Mouse (Mus musculus) megakaryocyte, adult 5-6 weeks (primary cell): Measurements from ENCODE around the gene Osbpl9. TPM values are rescaled to one million over a fixed set of nuclear protein-coding genes. Genes with fewer than 3 reads are reported as not detected.
A peak's percentile ranks its signal among the peaks of the same experiment; 100 is the strongest.

ENCODE experiments used
- ATAC-seq: 2 replicates; pipeline ENCODE4 v1.8.0; 2016; ENCODE audit warnings: mild to moderate bottlenecking, inconsistent platforms; ENCODE audit not compliant: poor library complexity, severe bottlenecking
- total RNA-seq, 2 experiments: library from RNA; stranded (forward) in 1 of 2; stranded (reverse) in 1 of 2; fragments of 153-499, 151-499 nt in 1 of 2; fragments of 221-1000, 200-1000 nt in 1 of 2; gene quantifications; 2 replicates each; pipeline versions ENCODE4 v1.2.3 to v1.2.4; 2015 to 2017

Osbpl9 gene
- total RNA-seq, 2 experiments from 2014 or later = 161 to 217 TPM

DNA sequence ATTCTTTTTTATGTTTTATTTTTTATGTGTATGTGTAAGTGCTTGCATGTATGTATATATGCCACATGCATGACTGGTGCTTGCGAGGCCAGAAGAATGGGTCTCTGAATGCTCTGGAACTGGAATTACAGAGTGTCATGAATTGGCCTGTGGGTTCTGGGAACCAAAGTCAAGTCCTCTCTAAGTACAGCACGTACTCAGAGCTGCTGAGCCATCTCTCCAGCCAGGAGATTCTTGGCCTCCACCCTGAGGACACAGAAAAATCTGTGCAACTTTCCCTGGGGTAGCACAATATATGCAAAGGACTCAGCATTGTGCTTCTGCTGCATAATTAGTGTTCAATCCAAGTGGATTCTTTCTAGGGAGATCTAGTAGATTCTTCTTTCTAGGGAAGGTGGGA is 8.2 kb upstream of the Osbpl9 start:
- ATAC-seq = no peak

DNA sequence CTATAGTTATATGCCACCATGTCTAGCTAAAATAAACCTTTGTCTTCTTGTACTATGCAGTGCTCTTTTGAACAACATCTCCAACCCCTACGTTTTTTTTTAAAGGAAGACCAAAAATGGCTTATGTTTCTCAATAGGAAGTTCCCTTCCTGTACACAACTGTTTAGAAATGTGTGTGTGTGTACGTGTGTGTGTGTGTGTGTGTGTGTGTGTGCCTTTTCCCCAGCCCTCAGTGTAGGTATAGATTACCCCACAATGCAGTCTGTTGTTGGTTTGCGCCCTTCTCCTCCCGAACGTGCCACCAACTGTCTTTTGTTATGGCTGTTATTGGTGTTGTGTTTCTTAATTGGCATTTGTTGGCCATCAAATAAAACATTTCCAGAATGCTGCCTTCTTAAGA is 5.5 kb upstream of the Osbpl9 start:
- ATAC-seq = peak; percentile 87

DNA sequence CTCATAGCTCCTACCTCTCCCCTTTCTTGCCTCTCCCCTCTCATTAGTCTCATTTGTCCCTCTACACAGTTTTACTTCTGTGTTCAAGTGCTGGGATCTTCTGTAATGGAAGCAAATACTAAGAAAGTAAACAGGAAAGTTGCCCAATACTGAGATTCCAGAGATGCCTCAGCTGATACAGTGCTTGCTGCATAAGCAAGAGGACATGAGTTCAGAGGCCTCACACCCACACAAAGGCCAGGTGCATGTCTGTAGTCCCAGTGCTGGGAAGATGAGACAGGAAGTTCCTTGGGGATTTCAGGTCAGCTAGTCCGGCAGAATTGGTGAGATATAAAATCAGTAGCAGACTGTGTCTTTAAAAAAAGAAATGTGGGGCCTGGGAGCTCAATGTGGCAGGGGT is 2.3 kb upstream of the Osbpl9 start:
- ATAC-seq = no peak

DNA sequence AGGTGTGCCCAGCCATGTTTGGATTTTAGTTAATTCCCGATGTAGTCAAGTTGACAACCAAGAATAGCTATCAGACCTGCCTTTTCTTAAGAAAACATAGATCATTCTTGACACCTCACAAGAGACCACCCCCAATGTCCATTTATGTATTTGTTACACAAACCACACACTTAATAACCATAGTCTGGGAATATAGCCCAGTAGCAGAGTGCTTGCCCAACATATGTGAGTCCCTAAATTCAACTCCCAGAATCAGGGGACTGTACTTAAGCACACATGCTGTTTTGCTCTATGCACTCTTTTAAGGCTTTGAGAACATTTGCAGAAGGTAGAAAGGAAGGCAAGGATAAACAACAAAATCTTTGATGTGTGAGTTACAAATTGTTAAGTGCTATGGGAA is 1.9 kb upstream of the Osbpl9 start:
- no peak for ATAC-seq

DNA sequence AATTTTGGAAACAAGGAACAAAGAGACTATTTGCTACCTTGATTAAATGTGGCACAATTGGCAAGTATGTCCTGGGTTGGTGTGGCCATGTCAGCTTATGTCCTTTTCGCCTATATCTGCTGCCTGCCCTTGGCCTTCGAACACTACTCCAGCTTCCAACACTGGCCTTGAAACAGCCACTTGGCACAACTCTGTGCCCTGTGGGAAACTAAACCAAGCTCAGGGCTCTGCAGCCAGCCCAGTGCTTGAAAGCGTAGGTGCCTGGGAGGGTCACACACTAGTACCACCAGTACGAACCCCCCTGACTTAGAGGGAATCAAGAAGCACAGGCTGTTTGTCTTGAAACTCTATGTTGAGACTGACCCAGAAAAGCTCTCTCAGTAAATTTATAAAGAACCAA is 3.0 kb downstream of the Osbpl9 start:
- ATAC-seq = no peak

DNA sequence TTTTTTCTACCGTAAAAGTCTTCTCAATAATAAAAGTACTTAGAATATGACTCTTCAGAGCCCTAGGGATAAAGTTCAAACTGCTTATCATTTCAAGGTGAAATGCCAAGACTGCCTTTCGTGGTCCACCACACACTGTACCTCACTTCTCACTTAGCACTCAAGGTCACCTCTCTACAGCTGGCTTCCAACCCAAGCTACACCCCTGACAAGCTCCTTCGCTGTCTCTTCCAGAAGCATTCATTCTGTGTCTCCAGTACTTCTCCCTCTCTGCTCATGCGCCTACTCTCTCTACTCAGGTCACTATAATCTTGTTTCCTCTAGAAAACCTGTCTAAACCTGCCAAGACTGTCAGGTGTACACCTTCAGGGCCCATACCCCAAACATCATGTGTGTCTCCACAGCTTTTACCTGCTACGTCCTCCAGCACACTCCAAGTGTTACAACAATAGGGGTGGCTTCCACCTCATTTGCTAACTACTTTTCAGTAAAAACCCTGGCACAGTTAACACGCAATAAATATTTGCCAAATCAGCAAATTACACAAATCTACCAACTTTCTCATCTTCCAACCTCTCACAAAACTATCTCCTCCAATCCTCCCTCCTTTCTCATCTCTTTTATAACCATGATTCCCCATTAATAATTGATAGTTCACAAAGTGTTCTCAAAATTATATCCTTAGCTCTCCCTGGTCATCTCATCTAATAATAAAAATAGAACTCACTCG is 6.0 kb downstream of the Osbpl9 start:
- no peak for ATAC-seq

DNA sequence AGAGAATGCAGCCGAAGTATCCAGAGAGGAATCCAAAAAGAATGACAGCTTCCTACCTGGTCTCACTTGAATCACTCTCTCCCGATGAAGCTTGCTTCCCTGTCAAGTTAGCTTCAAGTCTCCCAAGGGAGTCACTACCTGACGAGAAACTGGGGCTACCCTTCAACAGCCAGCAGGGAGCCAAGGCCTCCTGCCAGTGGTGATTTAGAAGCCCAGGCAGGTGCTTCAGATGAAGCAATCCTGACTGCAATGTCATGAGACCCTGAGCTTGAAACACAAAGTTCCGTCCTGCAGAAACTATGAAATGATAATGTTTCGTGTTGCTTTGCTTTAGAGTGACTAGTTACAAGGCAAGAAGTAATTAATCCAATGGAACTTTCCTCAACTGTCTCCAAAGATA is 8.2 kb downstream of the Osbpl9 start:
- no peak for ATAC-seq

DNA sequence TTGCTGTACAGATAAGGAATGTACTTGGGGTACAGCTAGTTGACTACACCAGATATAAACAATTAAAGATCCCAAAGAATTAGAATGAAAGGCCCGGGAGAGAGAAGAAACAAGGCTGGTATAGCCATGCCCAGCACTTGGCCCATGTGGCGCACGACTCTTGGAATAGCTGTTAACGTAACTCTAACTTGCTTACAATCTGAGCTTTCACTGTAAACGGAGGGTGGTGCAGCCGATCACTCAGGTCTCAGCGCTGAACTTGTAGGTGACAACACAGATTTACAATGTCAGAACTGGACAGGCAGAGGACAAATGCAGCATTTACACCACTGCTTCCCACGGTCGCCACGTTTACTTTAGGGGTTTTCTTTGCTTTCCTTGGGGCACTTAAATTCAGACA is 10.5 kb downstream of the Osbpl9 start:
- no peak for ATAC-seq

DNA sequence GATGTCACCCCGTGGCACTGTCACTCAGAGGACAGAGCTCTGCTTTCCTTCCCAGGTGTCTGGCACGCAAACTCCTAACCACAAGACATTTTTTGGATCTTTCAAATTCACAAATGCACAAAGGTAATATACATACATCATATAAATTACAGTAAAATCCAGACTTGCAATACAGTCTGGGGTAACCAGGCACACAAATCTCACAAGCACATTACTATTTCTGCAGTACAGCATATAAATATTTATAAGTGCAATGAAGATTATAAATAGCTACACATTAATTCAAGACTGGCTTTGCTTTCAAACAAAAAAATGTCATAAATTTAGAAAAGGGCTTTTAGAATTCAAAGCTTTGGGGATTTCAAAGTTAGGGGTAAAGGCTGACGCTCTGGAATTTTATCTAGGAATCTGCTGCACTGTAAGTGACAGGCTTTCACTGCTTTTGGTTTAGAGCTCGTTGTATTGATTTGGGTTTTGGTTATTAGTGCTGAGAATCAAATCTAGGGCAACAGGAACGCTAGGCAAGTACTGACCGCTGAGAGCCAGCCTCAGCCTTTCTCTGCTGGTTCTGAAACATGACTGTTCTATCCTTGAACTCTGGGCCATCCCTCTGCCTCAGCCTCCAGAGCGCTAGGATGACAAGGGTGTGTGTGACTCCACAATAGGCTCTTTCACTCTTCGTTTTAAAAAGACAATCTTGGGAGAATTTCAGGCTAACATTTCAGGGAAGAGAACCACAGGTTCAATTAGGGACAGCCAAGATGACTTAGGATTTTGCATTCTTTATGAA is 16.3 kb downstream of the Osbpl9 start:
- ATAC-seq = no peak

DNA sequence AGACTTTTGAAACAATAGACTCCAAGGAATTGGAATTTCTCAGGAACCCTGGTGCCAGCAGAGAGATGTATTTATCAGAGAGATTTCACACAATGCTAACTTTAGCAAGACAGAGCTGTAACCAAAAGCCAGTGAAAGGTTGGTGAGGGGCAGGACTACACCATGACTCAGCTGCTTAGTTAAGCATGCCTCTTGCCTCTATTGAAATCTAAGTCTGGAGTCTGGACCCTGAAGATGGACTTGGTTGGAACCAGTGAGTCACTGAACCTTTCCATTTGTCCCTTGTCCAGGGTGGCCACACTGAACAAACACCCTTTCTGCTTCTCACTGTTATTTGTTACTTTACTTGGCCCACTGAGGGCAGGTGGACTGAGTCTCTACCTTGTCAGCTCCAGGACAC is 26.4 kb downstream of the Osbpl9 start:
- no peak for ATAC-seq

DNA sequence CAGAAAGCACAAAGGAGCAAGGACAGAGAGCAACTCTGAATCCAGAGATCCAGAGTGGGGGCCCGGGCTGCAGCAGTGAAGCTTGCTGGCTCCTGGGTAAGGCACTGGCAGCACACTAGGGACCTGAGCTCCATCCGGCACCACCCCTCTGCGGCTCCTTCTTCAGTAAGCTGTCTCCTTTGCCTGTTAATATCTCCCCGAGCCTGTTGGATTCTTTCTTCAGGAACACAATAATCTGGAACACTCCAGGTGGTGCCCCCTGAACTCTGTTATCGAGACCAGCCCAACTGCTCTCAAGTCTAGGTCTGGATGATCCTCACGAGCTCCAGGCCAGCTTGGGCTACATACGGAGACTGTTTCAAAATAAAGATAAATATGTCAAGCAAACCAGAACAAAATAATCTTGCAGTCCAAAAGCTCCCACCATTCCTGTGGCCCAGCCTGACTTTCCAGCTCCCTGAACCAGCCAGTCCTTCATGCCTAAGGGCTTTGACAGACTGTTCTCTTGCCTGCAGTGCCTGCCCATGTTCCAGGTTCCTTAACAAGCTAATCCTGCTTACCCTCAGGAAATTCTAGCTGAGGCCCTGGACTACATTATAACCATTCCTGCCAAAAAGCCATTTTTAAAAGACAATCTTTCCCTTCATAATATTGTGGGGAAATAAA is 28.2 kb downstream of the Osbpl9 start:
- no peak for ATAC-seq

DNA sequence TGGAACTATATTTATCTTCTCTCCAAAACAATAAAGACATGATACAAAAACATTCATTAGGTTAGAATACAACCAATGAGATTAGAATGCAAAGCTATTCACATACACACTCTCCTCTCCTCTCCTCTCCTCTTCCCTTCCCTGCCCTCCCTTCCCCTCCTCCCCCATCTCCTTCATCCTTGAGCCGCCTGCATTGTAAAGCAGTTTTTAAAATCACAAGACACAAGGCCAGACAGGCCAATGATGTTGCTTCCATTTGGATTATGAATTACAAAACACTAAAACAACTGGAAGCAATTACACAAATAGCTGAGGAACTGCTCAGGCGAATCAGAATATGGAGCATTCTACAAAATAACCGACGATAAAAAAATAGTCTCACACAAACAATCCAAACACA is 28.7 kb downstream of the Osbpl9 start:
- no peak for ATAC-seq

DNA sequence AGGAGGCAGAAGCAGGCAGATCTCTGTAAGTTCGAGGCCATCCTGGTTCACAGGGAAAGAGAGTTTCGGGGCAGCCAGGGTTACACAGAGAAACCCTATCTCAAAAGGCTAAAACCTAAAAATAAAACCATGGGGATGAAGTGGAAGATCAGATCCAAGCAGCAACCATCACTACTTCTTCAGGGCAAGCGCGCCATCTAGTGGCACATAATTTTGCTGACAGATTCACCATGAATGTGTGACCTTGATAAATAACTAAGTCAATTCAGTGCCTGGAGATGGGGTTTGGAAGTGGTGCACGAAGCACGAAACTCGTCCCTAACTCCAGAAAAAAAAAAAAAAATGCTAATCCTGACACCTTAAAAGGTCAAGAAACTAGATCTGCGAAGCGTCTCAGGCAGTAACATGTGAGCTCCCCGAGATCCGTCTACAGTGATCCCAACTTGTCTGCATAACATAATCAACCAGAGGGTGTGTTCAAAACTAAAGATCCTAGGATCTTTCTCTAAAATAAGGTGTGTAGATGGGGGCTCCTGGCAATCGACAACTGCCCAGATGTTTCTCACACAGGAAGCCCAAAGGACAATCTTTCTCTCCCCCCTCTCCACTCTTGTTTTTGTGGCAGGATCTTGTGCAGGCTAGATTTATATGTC is 36.4 kb downstream of the Osbpl9 start:
- peak; percentile 71 for ATAC-seq

DNA sequence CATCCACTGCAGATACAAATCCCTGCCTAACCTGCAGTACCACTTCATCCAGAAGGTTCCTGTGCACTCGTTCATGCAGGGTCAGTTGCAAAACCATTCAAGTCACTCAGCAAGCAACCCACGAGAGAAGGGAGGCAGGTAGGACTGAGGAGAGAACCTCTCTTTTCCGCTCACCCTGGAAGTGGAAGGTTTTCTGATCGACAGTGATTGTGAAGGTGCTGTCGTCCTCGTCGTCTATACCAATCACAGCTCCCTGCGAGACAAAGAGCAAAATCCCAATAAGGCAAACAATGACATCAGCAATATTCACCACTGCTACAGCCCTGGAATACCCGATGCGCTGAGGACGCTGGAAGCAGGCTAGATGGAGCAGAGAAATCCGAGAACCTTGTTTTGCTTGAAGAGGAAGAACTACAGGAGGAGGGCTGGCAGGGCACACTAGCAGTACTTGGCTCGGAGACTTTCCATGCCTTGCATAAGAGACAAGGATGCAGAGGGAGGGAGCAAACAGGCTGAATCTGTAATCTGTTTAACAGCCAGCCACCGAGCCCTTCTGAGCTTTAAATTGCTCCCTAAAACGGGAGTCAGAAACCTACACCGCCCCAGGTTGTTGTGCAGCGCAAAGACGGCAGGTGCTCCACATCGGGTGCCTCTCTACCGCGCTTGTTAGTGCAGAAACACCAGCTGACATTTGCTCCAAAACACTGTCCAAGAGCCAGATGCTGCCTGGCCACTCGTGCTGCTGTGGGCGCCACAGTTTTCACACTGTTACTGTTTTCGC is 45.4 kb downstream of the Osbpl9 start:
- no peak for ATAC-seq

DNA sequence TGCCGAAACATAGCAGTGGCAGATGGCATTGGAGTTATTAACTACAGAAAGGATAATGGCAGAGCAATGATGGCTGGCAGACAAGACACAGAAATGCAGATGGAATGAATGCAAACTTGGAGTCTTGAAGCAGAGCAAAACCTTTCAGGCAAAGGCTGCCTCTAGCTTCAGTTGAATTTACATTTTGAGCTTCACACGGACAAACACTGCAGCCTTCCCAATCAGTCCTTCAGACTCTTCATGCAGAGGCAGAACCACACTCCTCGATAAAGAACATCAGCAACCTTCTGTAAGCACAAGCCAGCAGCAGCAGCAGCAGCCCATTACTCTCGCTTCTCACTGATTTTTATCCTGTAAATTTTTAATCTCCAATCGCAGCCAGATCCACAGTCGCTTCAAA is 46.0 kb downstream of the Osbpl9 start:
- no peak for ATAC-seq

DNA sequence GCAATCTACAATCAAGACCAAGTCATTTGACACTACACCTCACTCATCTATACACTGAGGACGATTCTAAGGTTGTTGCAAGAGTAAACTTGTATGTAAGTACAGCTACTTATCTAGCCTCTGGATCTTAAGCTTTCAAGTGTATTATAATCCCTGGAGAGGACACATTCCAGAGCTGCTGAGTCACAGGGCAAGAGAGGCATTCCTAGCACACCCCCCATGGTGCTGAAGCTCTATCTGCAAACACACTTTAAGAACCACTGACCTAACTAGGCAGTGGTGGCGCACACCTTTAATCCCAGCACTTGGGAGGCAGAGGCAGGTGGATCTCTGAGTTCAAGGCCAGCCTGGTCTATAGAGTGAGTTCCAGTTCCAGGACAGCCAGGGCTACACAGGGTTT is 51.9 kb downstream of the Osbpl9 start:
- no peak for ATAC-seq

DNA sequence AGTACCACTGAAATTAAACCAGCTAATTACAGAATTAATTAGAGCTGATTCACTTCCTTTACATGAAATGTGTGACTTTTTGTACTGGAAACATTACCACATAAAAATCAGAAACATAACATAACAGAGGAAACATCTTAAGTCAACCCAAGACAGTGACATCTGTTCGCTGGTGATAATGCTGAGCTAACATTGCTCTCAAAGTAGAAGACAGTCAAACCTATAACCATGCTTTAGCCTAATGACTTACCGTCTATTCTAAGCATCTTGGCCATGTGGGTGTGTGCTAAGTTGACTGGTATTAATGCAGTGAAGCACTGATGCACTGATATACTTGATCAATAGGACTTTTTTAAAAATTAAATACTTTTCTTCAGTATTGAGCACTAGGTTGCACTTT is 52.7 kb downstream of the Osbpl9 start:
- ATAC-seq = no peak

DNA sequence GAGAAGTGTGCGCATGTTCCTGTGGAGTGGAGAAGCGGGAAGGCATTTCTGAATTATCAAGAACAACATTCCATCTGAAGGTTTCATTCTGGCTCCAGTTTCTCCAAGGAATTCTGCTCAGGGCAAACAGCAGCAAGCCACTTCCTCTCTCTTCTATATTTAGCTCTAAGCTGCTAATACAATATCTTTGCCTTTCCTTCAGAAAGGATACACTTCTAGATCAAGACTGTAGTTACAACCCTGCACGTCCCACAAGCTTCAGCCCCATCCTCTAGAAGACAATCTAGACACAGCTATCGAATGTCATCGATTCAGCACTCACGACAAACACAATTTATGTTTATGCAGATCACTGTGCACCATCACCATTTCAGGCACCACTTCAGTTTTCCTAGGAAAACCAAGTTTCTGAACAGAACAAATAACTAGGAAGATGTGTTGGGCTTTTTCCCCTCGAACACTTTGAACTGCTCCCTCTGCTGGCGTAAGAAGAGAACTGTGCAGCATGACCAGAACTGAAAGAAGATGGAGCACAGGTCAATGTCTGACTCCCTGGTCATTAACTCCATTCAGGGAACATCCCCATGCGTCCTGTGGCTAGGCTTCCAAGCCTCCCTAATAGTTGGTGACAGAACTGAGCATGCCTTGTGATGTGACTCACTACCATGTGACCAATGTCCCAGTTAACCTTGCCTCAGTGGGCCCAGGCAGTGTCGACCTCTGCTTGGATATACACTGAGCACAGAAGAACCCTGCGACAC is 54.6 kb downstream of the Osbpl9 start:
- ATAC-seq = peak; percentile 80

DNA sequence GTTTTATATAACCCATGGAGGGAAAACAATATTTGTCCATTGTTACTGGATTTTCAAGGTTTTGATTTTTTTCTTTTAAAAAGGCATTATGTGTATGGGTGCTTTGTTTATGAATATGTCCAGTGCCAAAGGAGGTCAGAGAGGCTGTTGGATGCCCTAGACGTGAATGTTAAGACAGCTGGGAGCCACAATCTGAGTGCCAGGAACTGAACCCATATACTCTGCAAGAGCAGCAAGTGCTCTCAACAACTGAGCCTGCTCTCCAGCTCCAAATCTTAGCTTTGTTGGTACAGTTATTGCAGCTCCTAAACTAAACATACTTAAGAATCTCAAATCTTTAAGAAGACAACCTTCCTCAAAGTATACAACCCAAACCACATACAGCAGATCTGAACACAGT is 59.0 kb downstream of the Osbpl9 start:
- ATAC-seq = no peak

DNA sequence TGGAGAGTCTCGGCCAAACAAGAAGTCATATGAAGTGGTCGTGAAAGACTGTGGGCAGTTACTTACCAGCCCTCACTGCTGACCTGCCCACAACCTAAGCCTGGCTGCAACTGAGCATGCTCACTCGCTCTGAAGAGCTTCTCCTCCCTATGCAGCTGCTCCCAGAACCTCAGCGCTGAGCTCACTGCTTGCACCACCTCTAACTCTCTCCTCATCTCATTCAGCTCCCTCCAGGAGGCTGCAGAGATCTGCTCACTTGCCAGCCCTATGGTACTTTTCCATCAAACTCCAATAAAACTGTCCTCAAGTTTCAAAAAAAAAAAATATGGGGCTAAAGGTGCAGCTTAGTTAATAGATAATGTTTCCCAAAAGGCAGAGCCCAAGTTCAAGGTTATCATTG is 63.5 kb downstream of the Osbpl9 start:
- no peak for ATAC-seq
